Mouse (Mus musculus) cerebellum, adult 2 months (tissue): Measurements from ENCODE around the gene Klhdc1. TPM values are rescaled to one million over a fixed set of nuclear protein-coding genes. Genes with fewer than 3 reads are reported as not detected.

Source experiments
- DNase-seq, 2 experiments: peaks; one replicate each; pipeline ENCODE4 v3.0.0; 2021
- H3K27ac ChIP-seq: fragments of 200-500 bp; 2 replicates; pipeline ENCODE4 v1.5.1; 2012; ENCODE audit warnings: low read length, control low read depth, inconsistent platforms; ENCODE audit not compliant: insufficient read depth
- H3K27me3 ChIP-seq: fragments of 200-500 bp; 2 replicates; pipeline ENCODE4 v1.6.1; 2012; ENCODE audit warnings: inconsistent platforms, mild to moderate bottlenecking, low read length, moderate library complexity; ENCODE audit not compliant: control insufficient read depth, insufficient read depth
- H3K4me1 ChIP-seq: fragments of 200-500 bp; 2 replicates; pipeline ENCODE4 v1.6.1; 2011; ENCODE audit warnings: low read length; ENCODE audit not compliant: control insufficient read depth, insufficient read depth
- H3K4me3 ChIP-seq: fragments of 200-500 bp; replicated peaks from 2 replicates; pipeline ENCODE3; 2011; ENCODE audit warnings: mild to moderate bottlenecking, low read depth, low read length, control low read depth; ENCODE audit not compliant: insufficient read depth
- CTCF ChIP-seq: fragments of 200-500 bp; IDR thresholded peaks from 2 replicates; pipeline ENCODE4 v1.5.1; 2011; ENCODE audit warnings: low read depth, mild to moderate bottlenecking, control low read depth, low read length, moderate library complexity, borderline replicate concordance; ENCODE audit not compliant: insufficient read depth
- POLR2A ChIP-seq: fragments of 200-500 bp; IDR thresholded peaks from 2 replicates; pipeline ENCODE4 v1.6.1; 2011; ENCODE audit warnings: low read length, control low read depth, borderline replicate concordance; ENCODE audit not compliant: insufficient read depth
- WGBS: fragments of 180-500 bp; shearing (Covaris S2); methylation state at CpG from one replicate; pipeline ENCODE4 v1.1.7; 2018; 5-methylcytosine and 5-hydroxymethylcytosine counted together
- polyA plus RNA-seq: library from polyadenylated mRNA; depleted of rRNA; stranded (reverse); fragments of >200 nt; gene quantifications from 2 replicates; pipeline ENCODE4 v1.2.3, GENCODE M21; 2012

The Klhdc1 gene
- polyA plus RNA-seq, 1 experiment, result 10.2 TPM

DNA sequence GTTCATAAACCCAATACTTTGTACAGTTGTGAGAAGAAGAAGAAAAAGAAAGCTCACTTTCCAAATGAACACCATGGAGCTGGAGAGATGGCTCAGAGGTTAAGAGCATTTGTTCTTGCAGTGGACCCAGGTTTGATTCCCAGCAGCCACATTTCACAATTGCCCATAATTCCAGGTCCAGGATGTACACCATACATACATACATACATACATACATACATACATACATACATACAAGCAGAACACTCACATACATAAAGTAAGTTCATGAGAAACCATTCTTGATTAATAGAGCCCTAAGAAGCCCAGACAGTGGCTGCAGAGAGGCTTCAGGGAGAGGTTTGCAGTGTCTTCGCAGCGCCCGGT lies 412 bp downstream of the Klhdc1 start:
- H3K27ac ChIP-seq, result peak overlapping the region; percentile 65
- TF ChIP-seq POLR2A (no peak), CTCF (no peak)
- DNase-seq, result no peak
- H3K27me3 ChIP-seq, result no peaks in the 10 kb centered on the region
- WGBS, result 2% methylated on average over 3 of the region's 3 CpGs
- no peaks in the 10 kb centered on the region for H3K4me1 ChIP-seq
- peak overlapping the region; percentile 96 for H3K4me3 ChIP-seq

DNA sequence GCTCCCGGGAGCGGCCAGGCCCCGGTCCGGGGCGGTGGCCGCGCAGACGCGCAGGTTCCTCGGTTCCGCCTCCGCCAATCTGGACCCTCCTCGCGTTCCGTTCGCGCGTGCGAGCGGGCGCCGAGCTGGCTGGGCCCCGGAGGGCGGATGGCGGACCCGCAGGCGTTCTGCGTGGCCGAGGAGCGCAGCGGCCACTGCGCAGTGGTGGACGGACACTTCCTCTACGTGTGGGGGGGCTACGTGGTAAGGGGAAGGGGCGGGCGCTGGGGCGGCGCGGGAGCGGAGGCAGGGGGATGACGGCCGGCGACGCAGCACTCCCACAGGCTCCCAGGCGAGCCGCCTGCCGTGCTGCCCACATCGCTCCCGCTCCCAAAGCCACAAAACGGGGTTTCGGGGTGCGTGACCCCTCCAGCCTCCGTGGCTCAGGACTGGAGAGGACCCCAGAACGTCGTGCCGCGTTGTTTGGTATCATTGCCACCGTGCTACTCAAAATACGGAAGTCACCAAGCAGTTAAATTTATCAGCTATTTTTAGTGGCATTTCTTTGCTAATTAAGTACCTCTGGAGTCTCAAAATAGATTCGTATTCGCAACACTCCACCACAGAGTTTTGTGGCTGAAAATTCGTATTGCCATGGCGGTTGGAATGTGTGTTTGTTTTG lies 925 bp downstream of the Klhdc1 start:
- DNase-seq, result peak; percentile 83
- H3K4me1 ChIP-seq, result no peaks in the 10 kb centered on the region
- WGBS, result under 1% methylated on average over 61 of the region's 64 CpGs
- peak; percentile 85 for TF ChIP-seq POLR2A
- TF ChIP-seq CTCF, result no peak
- H3K4me3 ChIP-seq, result peak overlapping the region; percentile 96
- peak overlapping the region; percentile 65 for H3K27ac ChIP-seq
- no peaks in the 10 kb centered on the region for H3K27me3 ChIP-seq

DNA sequence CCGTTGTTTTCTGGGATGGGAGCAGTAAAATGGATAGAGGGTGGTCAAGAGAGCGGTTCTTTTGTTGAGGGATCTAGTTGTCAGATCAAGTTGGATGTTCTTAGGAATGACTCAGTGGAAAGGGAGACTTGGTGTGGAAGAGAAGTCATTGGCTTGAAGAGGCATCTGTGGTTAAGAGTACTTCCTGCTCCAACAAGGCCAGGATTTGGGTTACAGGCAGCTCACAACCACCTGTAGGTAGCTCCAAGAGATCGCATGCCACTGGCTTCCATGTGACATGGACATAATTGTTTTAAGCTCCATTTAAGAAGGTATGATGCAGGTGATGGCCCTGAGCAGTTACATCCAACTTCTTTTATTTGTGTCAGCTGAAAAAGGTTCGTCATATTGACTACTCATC lies 8.8 kb downstream of the Klhdc1 start:
- TF ChIP-seq POLR2A (no peak), CTCF (no peak)
- H3K27ac ChIP-seq, result no peak overlapping the region
- no peak for DNase-seq
- H3K27me3 ChIP-seq, result no peaks in the 10 kb centered on the region
- H3K4me3 ChIP-seq, result no peak overlapping the region
- WGBS, result 88% methylated on average over 4 of the region's 4 CpGs
- no peaks in the 10 kb centered on the region for H3K4me1 ChIP-seq

DNA sequence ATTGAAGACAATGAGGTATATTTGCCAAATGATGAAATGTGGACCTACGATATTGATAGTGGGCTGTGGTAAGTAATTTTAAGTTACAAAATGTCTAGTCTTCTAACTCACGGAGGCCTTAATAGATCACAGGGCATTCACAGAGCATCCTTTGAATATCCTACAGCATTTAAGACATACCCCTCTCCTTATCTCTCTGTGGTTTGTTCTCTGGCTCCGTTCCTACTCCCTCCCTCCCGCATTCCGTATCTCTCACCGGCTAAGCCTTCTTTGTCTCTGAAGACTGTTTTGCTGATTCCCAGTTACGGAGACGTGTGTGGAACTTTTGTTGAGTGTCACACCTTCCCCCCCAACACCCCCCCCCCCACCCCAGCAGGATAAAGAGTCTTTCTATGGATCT lies 9.8 kb downstream of the Klhdc1 start:
- no peaks in the 10 kb centered on the region for H3K27me3 ChIP-seq
- H3K4me3 ChIP-seq, result no peak overlapping the region
- H3K4me1 ChIP-seq, result no peaks in the 10 kb centered on the region
- H3K27ac ChIP-seq, result no peak overlapping the region
- TF ChIP-seq POLR2A (no peak), CTCF (no peak)
- DNase-seq, result no peak
- WGBS, result 82% methylated on average over 8 of the region's 8 CpGs

DNA sequence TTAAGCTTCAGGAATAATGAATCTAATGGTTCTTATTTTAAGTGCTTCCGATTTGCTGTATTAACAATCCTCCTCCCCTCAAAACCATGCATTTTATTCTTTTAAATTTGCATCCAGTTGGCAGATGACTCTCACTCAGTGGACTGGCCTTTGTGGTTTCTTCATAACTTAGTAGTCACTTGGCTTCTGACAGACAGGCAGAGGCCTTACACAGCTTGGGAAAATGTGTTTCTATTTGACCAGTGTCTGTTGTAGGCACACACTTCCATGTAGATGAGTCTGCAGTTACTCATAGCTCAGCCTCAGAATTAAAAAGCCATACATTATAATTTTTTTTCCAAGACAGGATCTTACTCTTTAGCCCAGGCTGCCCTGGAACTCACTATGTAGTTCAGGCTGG lies 12.8 kb downstream of the Klhdc1 start:
- H3K27me3 ChIP-seq, result no peaks in the 10 kb centered on the region
- DNase-seq, result no peak
- H3K4me1 ChIP-seq, result no peaks in the 10 kb centered on the region
- WGBS, result 100% methylated on average over 1 of the region's 1 CpGs
- H3K4me3 ChIP-seq, result no peak overlapping the region
- no peak overlapping the region for H3K27ac ChIP-seq
- TF ChIP-seq CTCF, result no peak
- TF ChIP-seq POLR2A, result no peak

DNA sequence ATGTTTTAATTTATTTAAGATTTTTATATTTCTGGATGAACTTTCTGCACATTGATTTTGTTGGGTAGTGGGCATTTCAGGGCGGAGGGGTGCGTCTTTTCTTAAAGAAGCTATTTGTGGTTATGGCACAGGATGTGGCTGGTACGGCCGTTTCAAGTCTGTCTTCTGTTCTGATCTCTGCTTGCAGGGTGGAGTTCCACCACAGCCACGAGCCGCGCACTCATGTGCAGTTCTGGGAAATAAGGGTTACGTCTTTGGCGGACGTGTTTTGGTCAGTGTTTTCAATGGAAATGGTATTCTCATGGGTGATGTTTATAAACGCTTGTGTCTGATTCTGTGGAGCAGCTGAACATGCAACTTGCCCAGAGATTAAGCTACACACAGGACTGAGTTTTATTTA lies 16.9 kb downstream of the Klhdc1 start:
- TF ChIP-seq POLR2A (no peak), CTCF (no peak)
- 87% methylated on average over 11 of the region's 11 CpGs for WGBS

DNA sequence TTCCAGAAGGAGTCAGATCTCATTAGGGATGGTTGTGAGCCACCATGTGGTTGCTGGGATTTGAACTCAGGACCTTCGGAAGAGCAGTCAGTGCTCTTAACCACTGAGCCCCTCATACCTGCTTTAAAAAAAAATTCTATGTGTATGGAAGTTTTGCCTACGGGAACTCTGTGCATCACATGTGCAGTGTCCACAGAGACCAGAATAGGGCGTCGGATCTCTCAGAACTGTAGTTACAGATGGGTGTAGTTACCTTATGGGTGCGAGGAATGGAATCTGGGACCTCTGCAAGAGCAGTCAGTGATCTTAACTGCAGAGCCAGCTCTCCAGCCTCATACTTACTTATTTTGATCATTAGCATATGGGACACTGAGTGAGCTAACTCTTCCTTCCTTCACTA lies 21.3 kb downstream of the Klhdc1 start:
- no peak for TF ChIP-seq CTCF
- TF ChIP-seq POLR2A, result no peak
- whole genome bisulfite sequencing, result 95% methylated on average over 5 of the region's 5 CpGs
- no peak for DNase-seq
- H3K27me3 ChIP-seq, result no peaks in the 10 kb centered on the region
- no peaks in the 10 kb centered on the region for H3K4me1 ChIP-seq
- no peak overlapping the region for H3K4me3 ChIP-seq
- no peak overlapping the region for H3K27ac ChIP-seq

More for the DNA sequence above, 16.9 kb downstream of the Klhdc1 start:
- H3K27me3 ChIP-seq, result no peaks in the 10 kb centered on the region
- H3K4me3 ChIP-seq, result no peak overlapping the region
- no peak for DNase-seq
- no peaks in the 10 kb centered on the region for H3K4me1 ChIP-seq
- H3K27ac ChIP-seq, result no peak overlapping the region

DNA sequence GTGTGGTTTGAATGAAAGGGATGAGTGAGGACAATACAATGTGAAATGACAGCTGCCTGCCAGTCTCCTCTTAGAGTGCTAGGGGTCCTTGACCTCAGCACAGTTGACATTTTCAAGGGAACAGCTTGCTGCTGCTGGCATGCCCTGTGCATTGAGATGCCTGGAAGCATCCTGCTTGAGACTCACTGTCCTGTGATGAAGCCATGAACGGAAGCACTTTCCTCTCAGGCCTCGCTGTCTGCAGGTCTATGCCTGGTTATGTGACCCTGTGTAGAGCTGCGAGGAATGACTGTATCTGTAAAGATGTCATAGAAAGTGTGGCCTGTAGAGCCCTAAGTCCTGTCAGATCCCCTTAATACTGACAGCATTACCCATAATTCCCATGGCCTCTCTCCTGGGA lies 24.1 kb downstream of the Klhdc1 start:
- Histone ChIP-seq H3K4me3 (no peak overlapping the region), H3K27me3 (no peaks in the 10 kb centered on the region), H3K4me1 (no peaks in the 10 kb centered on the region), H3K27ac (no peak overlapping the region)
- TF ChIP-seq POLR2A (no peak), CTCF (no peak)
- no peak for DNase-seq
- WGBS, result 77% methylated on average over 3 of the region's 3 CpGs
